Comparison of ENCODE assay signal across 8 mouse cellular contexts in the genomic region with DNA sequence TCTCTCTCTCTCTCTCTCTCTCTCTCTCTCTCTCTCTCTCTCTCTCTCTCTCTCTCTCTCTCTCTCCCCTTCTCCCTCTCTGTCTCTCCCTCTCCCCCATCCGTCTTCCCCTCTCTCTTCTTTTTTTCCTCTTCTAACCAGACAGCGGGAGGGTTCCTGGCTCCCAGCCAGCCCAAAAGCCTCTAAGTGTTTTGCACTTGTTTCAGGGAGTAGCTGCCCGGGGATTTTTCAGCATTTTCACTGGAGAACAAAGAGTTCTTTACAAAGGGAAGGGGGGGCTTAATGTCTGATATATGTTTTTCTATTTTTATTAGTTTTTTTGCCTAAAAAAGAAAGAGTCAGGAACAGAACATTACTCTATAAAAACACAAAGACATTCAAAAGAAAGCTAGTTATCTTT.
DNase-seq lines count a peak whose midpoint lies in the region; ATAC-seq and TF ChIP-seq lines count a peak whose summit lies in the region.

No protein-coding gene starts in this region.

- no peaks in the 10 kb centered on the region for H3K36me3 ChIP-seq in heart, embryonic 10.5 days
- no peaks in the 10 kb centered on the region for H3K36me3 ChIP-seq in kidney, embryonic 16.5 days (ENCODE audit: insufficient read depth, low read length)
- no peaks in the 10 kb centered on the region for H3K36me3 ChIP-seq in lung, postnatal 0 days (ENCODE audit: insufficient read depth, low read length)

- TF ChIP-seq CTCF in layer of hippocampus, adult 2 months (conservative IDR thresholded peaks at IDR 0.05) = no peak
- TF ChIP-seq CTCF in lung, postnatal 0 days (IDR thresholded peaks at IDR 0.05) = no peak

- peak; percentile 77 to 81 for DNase-seq in layer of hippocampus, adult 2 months (ENCODE audit: low spot score in 2 of 2)
- no peak for DNase-seq in layer of hippocampus, adult 8-10 months (ENCODE audit: low spot score in 2 of 2)
- peak; percentile 54 for DNase-seq in embryo, embryonic 11.5 days (ENCODE audit: low read depth, low spot score)
- DNase-seq in heart, embryonic 10.5 days (ENCODE audit: low spot score) = no peak
- peak; percentile 64 for DNase-seq in lung, postnatal 0 days (ENCODE audit: low spot score)
- peak; percentile 82 for DNase-seq in retina, postnatal 1 day

- no peak for ATAC-seq in kidney, embryonic 16.5 days (ENCODE audit: low FRiP score, low TSS enrichment)
- no peak for ATAC-seq in lung, postnatal 0 days
- ATAC-seq in megakaryocyte, adult 5-6 weeks (ENCODE audit: poor library complexity, severe bottlenecking) = no peak

- peak overlapping the region; percentile 99 for H3K27ac ChIP-seq in layer of hippocampus, adult 2 months
- H3K27ac ChIP-seq in heart, embryonic 10.5 days = peak overlapping the region; percentile 91
- no peak overlapping the region for H3K27ac ChIP-seq in kidney, embryonic 16.5 days (ENCODE audit: low read length)
- H3K27ac ChIP-seq in lung, postnatal 0 days (ENCODE audit: low read length) = no peak overlapping the region

- H3K9me3 ChIP-seq in heart, embryonic 10.5 days = no peaks in the 10 kb centered on the region
- no peaks in the 10 kb centered on the region for H3K9me3 ChIP-seq in kidney, embryonic 16.5 days (ENCODE audit: low read length)
- H3K9me3 ChIP-seq in lung, postnatal 0 days (ENCODE audit: low read length) = no peaks in the 10 kb centered on the region

- TF ChIP-seq EP300 in lung, postnatal 0 days (IDR thresholded peaks at IDR 0.05) = no peak

- H3K4me3 ChIP-seq in layer of hippocampus, adult 2 months = peak overlapping the region; percentile 72
- H3K4me3 ChIP-seq in heart, embryonic 10.5 days = peak overlapping the region; percentile 61
- peak overlapping the region; percentile 52 for H3K4me3 ChIP-seq in kidney, embryonic 16.5 days (ENCODE audit: low read length)
- H3K4me3 ChIP-seq in lung, postnatal 0 days (ENCODE audit: low read depth, low read length) = peak overlapping the region; percentile 23; the same call in 1 of the 2 replicates

- H3K27me3 ChIP-seq in heart, embryonic 10.5 days (ENCODE audit: insufficient read depth, poor library complexity, severe bottlenecking) = no peaks in the 10 kb centered on the region
- H3K27me3 ChIP-seq in kidney, embryonic 16.5 days (ENCODE audit: insufficient read depth, low read length) = no peaks in the 10 kb centered on the region
- H3K27me3 ChIP-seq in lung, postnatal 0 days (replicated peaks; ENCODE audit: insufficient read depth, low read length) = no peaks in the 10 kb centered on the region

- H3K9ac ChIP-seq in kidney, embryonic 16.5 days (replicated peaks; ENCODE audit: low read length) = peak overlapping the region; percentile 71; the same call in 1 of the 2 replicates
- no peak overlapping the region for H3K9ac ChIP-seq in lung, postnatal 0 days (replicated peaks; ENCODE audit: low read depth)

- H3K4me1 ChIP-seq in heart, embryonic 10.5 days = peaks cover 31% of the 10 kb centered on the region
- peaks cover 48% of the 10 kb centered on the region for H3K4me1 ChIP-seq in kidney, embryonic 16.5 days (ENCODE audit: insufficient read depth, low read length)
- no peaks in the 10 kb centered on the region; the same call in 1 of the 2 replicates for H3K4me1 ChIP-seq in lung, postnatal 0 days (ENCODE audit: insufficient read depth, low read depth, low read length)

- WGBS in heart, embryonic 10.5 days = 2% methylated on average over 3 of the region's 3 CpGs
- WGBS in kidney, embryonic 16.5 days = 2% methylated on average over 2 of the region's 3 CpGs
- WGBS in lung, postnatal 0 days = 0% methylated on average over 3 of the region's 3 CpGs

- H3K4me2 ChIP-seq in kidney, embryonic 16.5 days (replicated peaks; ENCODE audit: low read depth, low read length) = peak overlapping the region; percentile 90
- peak overlapping the region; percentile 57 for H3K4me2 ChIP-seq in lung, postnatal 0 days (replicated peaks; ENCODE audit: low read depth, low read length)

Comparison
In these comparisons a context has a peak if more than half of its experiments do, and no peak if none do; other contexts are left out.
1. DNase-seq: peak in layer of hippocampus, adult 2 months (2 of 2), embryo, embryonic 11.5 days (single experiment), lung, postnatal 0 days (single experiment) and retina, postnatal 1 day (single experiment); none in layer of hippocampus, adult 8-10 months (0 of 2) and heart, embryonic 10.5 days (single experiment).
2. H3K27ac ChIP-seq: peak in layer of hippocampus, adult 2 months (single experiment) and heart, embryonic 10.5 days (single experiment); none in kidney, embryonic 16.5 days (single experiment) and lung, postnatal 0 days (single experiment).
3. Peak in every context shown above with its lines, with median percentiles within 50 percentile points of each other: H3K4me3 ChIP-seq.